Mouse (Mus musculus): Measurements from ENCODE around the gene Mapk1ip1l. TPM values are rescaled to one million over a fixed set of nuclear protein-coding genes. Genes with fewer than 3 reads are reported as not detected.
"Not testable (repeated sequence)": the region's sequence is repeated elsewhere in the genome, so short reads cannot be mapped to it uniquely, and the experiment has no call there.

The Mapk1ip1l gene
- polyA plus RNA-seq, 1 experiment: 106 TPM

- TF ChIP-seq CTCF (IDR thresholded peaks at IDR 0.05; ENCODE audit: borderline replicate concordance, control insufficient read depth, extremely low read depth, insufficient read depth, low read length, poor library complexity) (no peak), POLR2A (IDR thresholded peaks at IDR 0.05; ENCODE audit: control insufficient read depth, extremely low read depth, insufficient read depth, low read length, poor library complexity) (no peak)
- Histone ChIP-seq H3K4me3 (ENCODE audit: control insufficient read depth, insufficient read depth, low read length) (no peak overlapping the region), H3K27ac (ENCODE audit: control insufficient read depth, insufficient read depth, low read length) (no peak overlapping the region), H3K36me3 (ENCODE audit: control insufficient read depth, insufficient read depth, low read length) (peaks cover 50% of the 10 kb centered on the region), H3K4me1 (replicated peaks; ENCODE audit: control insufficient read depth, insufficient read depth, low read length) (no peaks in the 10 kb centered on the region), H3K27me3 (ENCODE audit: control insufficient read depth, insufficient read depth, low read length) (no peaks in the 10 kb centered on the region)
- no peak for DNase-seq
- WGBS: 95% methylated on average over 1 of the region's 1 CpGs
These were observed 11.0 kb downstream of the Mapk1ip1l start for GRCm38 (mm10) chr14:47309061-47309460.

GRCm38 (mm10) chr14:47310342-47311181 lies 12.5 kb downstream of the Mapk1ip1l start:
- H3K36me3 ChIP-seq (ENCODE audit: control insufficient read depth, insufficient read depth, low read length): peaks cover 63% of the 10 kb centered on the region

GRCm38 (mm10) chr14:47319362-47319761 lies 21.3 kb downstream of the Mapk1ip1l start:
- Histone ChIP-seq H3K4me3 (ENCODE audit: control insufficient read depth, insufficient read depth, low read length) (no peak overlapping the region), H3K36me3 (ENCODE audit: control insufficient read depth, insufficient read depth, low read length) (peaks cover 36% of the 10 kb centered on the region), H3K27ac (ENCODE audit: control insufficient read depth, insufficient read depth, low read length) (no peak overlapping the region), H3K4me1 (replicated peaks; ENCODE audit: control insufficient read depth, insufficient read depth, low read length) (no peaks in the 10 kb centered on the region), H3K27me3 (ENCODE audit: control insufficient read depth, insufficient read depth, low read length) (no peaks in the 10 kb centered on the region)
- DNase-seq: no peak
- 93% methylated on average over 5 of the region's 5 CpGs for WGBS
- TF ChIP-seq POLR2A (IDR thresholded peaks at IDR 0.05; ENCODE audit: control insufficient read depth, extremely low read depth, insufficient read depth, low read length, poor library complexity) (no peak), CTCF (IDR thresholded peaks at IDR 0.05; ENCODE audit: borderline replicate concordance, control insufficient read depth, extremely low read depth, insufficient read depth, low read length, poor library complexity) (no peak)

More at GRCm38 (mm10) chr14:47310342-47311181, 12.5 kb downstream of the Mapk1ip1l start:
- DNase-seq: no peak
- Histone ChIP-seq H3K4me3 (ENCODE audit: control insufficient read depth, insufficient read depth, low read length) (no peak overlapping the region), H3K27ac (ENCODE audit: control insufficient read depth, insufficient read depth, low read length) (no peak overlapping the region), H3K4me1 (replicated peaks; ENCODE audit: control insufficient read depth, insufficient read depth, low read length) (no peaks in the 10 kb centered on the region), H3K27me3 (ENCODE audit: control insufficient read depth, insufficient read depth, low read length) (no peaks in the 10 kb centered on the region)
- WGBS: 98% methylated on average over 18 of the region's 18 CpGs
- TF ChIP-seq CTCF (IDR thresholded peaks at IDR 0.05; ENCODE audit: borderline replicate concordance, control insufficient read depth, extremely low read depth, insufficient read depth, low read length, poor library complexity) (no peak), POLR2A (IDR thresholded peaks at IDR 0.05; ENCODE audit: control insufficient read depth, extremely low read depth, insufficient read depth, low read length, poor library complexity) (no peak)

DNA sequence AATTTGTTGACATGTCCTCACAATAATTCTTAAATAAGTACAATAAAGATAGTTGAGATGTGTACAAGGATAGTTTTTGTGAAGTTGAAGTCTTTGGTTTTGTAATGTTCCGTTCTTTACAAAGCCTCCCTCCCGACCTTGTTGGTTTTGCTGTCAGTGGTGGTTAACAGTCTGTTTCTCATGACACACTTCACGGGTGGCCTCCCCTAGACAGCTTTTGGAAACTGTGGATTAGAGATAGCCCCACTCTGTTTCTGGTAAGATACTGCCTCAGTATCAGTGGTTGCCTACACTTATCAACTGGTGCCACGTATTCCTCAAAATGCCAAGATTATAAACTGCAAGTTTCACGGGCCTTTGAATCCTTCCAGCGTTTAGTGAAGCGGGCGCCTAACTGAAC lies 23.5 kb downstream of the Mapk1ip1l start:
- peaks cover 26% of the 10 kb centered on the region for H3K36me3 ChIP-seq (ENCODE audit: control insufficient read depth, insufficient read depth, low read length)
- DNase-seq; H3K4me1 ChIP-seq (replicated peaks; ENCODE audit: control insufficient read depth, insufficient read depth, low read length); H3K4me3 ChIP-seq (ENCODE audit: control insufficient read depth, insufficient read depth, low read length); H3K27ac ChIP-seq (ENCODE audit: control insufficient read depth, insufficient read depth, low read length); H3K27me3 ChIP-seq (ENCODE audit: control insufficient read depth, insufficient read depth, low read length): not testable (repeated sequence)
- 95% methylated on average over 7 of the region's 8 CpGs for WGBS

- Histone ChIP-seq H3K4me1 (replicated peaks; ENCODE audit: control insufficient read depth, insufficient read depth, low read length) (no peaks in the 10 kb centered on the region), H3K4me3 (ENCODE audit: control insufficient read depth, insufficient read depth, low read length) (no peak overlapping the region), H3K27me3 (ENCODE audit: control insufficient read depth, insufficient read depth, low read length) (no peaks in the 10 kb centered on the region), H3K27ac (ENCODE audit: control insufficient read depth, insufficient read depth, low read length) (no peak overlapping the region), H3K36me3 (ENCODE audit: control insufficient read depth, insufficient read depth, low read length) (no peaks in the 10 kb centered on the region)
- no peak for DNase-seq
- TF ChIP-seq CTCF (IDR thresholded peaks at IDR 0.05; ENCODE audit: borderline replicate concordance, control insufficient read depth, extremely low read depth, insufficient read depth, low read length, poor library complexity) (no peak), POLR2A (IDR thresholded peaks at IDR 0.05; ENCODE audit: control insufficient read depth, extremely low read depth, insufficient read depth, low read length, poor library complexity) (no peak)
- 92% methylated on average over 9 of the region's 9 CpGs for WGBS
These were observed 28.1 kb downstream of the Mapk1ip1l start for GRCm38 (mm10) chr14:47325965-47326761.

DNA sequence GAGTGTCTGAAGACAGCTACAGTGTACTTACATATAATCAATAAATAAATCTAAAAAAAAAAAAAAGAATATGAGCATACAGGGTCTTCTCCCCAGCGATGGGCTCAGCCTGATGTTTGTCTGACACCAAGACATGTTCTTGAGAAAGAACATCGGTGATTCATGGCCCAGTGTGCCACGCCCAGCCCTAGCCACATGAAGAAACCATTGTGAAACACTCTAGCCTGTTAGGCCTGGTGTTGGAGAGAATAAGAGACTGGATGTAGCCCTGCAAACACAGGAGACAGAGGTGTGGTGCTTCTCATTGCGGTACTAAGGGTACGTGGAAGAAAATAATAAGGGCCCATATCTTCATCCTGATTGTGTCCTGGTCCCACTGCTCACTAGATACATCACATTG lies 29.3 kb downstream of the Mapk1ip1l start:
- DNase-seq: no peak
- H3K36me3 ChIP-seq (ENCODE audit: control insufficient read depth, insufficient read depth, low read length): no peaks in the 10 kb centered on the region
- no peaks in the 10 kb centered on the region for H3K27me3 ChIP-seq (ENCODE audit: control insufficient read depth, insufficient read depth, low read length)
- H3K27ac ChIP-seq (ENCODE audit: control insufficient read depth, insufficient read depth, low read length): no peak overlapping the region
- no peaks in the 10 kb centered on the region for H3K4me1 ChIP-seq (replicated peaks; ENCODE audit: control insufficient read depth, insufficient read depth, low read length)
- no peak for TF ChIP-seq CTCF (IDR thresholded peaks at IDR 0.05; ENCODE audit: borderline replicate concordance, control insufficient read depth, extremely low read depth, insufficient read depth, low read length, poor library complexity)
- 96% methylated on average over 5 of the region's 5 CpGs for WGBS
- no peak overlapping the region for H3K4me3 ChIP-seq (ENCODE audit: control insufficient read depth, insufficient read depth, low read length)

Measured in thymus, adult 2 months (tissue).